Mouse (Mus musculus) forebrain, embryonic 10.5 days (tissue): ENCODE results near the gene Krt15. TPM values are rescaled to one million over a fixed set of nuclear protein-coding genes. Genes with fewer than 3 reads are reported as not detected.

Experiments
- DNase-seq: peaks from one replicate; pipeline ENCODE4 v3.0.0-alpha.2; 2017; ENCODE audit warnings: low spot score; ENCODE audit errors: extremely low spot score
- H3K27ac ChIP-seq: fragments of 300-500 bp; sonication (generic); 2 replicates; pipeline ENCODE4 v1.5.1; 2016; ENCODE audit warnings: mild to moderate bottlenecking
- H3K27me3 ChIP-seq: fragments of 300-500 bp; sonication (generic); 2 replicates; pipeline ENCODE4 v1.6.1; 2016; ENCODE audit warnings: mild to moderate bottlenecking; ENCODE audit not compliant: poor library complexity, severe bottlenecking
- H3K36me3 ChIP-seq: fragments of 300-500 bp; sonication (generic); replicated peaks from 2 replicates; pipeline ENCODE4 v1.6.1; 2016; ENCODE audit warnings: mild to moderate bottlenecking, moderate library complexity
- H3K4me1 ChIP-seq: fragments of 300-500 bp; sonication (generic); 2 replicates; pipeline ENCODE4 v1.6.1; 2016
- H3K4me3 ChIP-seq: fragments of 300-500 bp; sonication (generic); 2 replicates; pipeline ENCODE4 v1.5.1; 2016; ENCODE audit warnings: mild to moderate bottlenecking, moderate library complexity
- H3K9me3 ChIP-seq: fragments of 300-500 bp; sonication (generic); 2 replicates; pipeline ENCODE4 v1.6.1; 2016; ENCODE audit warnings: mild to moderate bottlenecking, moderate library complexity
- WGBS: fragments of 180-500 bp; shearing (Covaris S2); methylation state at CpG from one replicate; pipeline ENCODE4 v1.1.7; 2016; 5-methylcytosine and 5-hydroxymethylcytosine counted together
- polyA plus RNA-seq: library from polyadenylated mRNA; unstranded; fragments of >200 nt; fragmentation: Nextera tagmentation; extraction: Ambion mirVana; gene quantifications from 2 replicates; pipeline ENCODE4 v1.2.1, GENCODE M21; 2016

The Krt15 gene
- 0.55 and 0.77 TPM in 2 replicates for polyA plus RNA-seq

DNA sequence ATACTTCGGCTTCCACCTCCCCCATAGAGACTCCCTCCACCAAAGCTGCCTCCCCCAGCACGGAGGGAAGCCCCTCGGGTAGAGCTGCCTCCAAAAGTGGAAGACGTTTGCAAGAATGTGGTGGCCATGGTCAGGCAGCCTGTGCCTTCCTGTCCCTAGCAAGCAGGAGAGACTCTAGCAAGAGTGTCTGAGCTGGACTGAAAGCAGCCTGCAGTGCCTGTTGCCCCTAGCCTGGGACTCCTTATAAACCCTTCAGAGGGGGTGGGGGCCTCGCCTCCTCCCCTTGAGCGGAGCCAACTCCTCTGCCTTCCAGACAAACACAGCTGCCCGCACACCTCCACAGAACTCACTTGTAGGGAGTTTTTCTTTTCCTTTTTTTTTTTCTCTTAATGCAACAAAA, at the start of gene Krt15:
TSS of gene Krt15 (minus strand) at position 198 of the 400 bp plus-strand sequence.
- Histone ChIP-seq H3K27ac (no peak within 1 kb of the TSS), H3K4me3 (no peak within 1 kb of the TSS), H3K9me3 (no peaks in the 10 kb centered on the region), H3K27me3 (no peaks in the 10 kb centered on the region; the same call in 1 of the 2 replicates), H3K36me3 (no peaks in the 10 kb centered on the region), H3K4me1 (peaks cover 44% of the 10 kb centered on the region)
- DNase-seq: no peak
- 68% methylated on average over 7 of the region's 7 CpGs for WGBS

DNA sequence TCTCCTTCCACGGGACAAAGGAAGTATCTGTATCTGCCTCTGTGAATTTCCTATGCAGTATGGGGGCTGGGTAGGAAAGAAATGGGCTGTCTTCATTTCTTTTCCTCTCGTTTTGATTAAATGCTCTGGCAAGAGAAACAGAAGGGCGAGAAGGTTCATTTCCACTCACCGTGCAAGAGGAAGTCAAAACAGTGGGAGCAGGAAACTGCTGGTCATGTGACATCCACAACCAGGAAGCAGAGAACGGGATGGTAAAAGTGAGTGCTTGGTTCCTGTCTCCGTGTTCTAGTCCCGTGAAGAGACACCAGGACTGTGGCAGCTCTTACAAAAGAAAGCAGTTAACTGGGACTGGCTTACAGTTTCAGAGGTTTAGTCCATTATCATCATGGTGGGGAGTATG, 46.0 kb upstream of the Krt15 start:
- no peak overlapping the region for H3K4me3 ChIP-seq
- 84% methylated on average over 7 of the region's 7 CpGs for WGBS
- no peak overlapping the region for H3K27ac ChIP-seq
- no peaks in the 10 kb centered on the region for H3K36me3 ChIP-seq
- H3K9me3 ChIP-seq: no peaks in the 10 kb centered on the region
- no peaks in the 10 kb centered on the region for H3K27me3 ChIP-seq
- no peaks in the 10 kb centered on the region for H3K4me1 ChIP-seq
- DNase-seq: no peak

DNA sequence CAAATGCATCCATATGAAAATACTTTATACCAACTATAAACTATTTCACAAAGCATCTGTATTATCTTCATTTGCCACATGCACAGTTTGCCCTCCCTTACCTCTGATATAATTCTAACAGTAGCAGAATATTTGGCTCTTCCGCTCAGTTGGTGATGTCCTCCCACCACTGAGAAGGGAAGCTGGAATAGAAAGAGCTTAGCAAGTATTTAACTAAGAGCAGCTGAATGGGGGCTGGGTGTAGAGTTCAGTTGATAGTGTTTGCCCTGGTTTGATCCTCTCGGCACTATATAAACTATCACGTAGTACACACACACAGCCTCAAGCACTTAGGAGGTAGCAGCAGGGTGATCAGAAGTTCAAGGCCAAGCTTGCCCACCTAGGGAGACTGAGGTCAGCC, 43.5 kb upstream of the Krt15 start:
- no peak overlapping the region for H3K4me3 ChIP-seq
- no peaks in the 10 kb centered on the region for H3K36me3 ChIP-seq
- 90% methylated on average over 3 of the region's 3 CpGs for WGBS
- no peak overlapping the region for H3K27ac ChIP-seq
- H3K4me1 ChIP-seq: no peaks in the 10 kb centered on the region
- no peak for DNase-seq
- no peaks in the 10 kb centered on the region for H3K27me3 ChIP-seq
- no peaks in the 10 kb centered on the region for H3K9me3 ChIP-seq

DNA sequence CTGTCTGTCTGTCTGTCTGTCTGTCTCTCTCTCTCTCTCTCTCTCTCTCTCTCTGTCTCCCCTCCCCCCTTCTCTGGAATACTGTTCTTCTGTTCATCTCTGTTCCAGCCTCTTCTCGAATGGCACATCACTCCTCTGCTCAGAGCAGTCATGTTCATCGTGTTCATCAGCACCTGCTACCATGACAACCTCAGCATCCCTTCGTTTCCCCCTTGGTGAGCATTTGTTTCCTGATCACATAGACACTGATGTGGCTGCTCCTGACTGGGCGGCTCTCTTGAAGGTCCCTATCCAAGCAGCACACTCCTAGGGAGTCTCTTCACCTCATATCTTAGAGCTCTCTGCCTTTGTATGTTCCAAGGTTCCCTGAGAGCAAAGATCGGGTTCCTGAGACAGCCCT, 42.6 kb upstream of the Krt15 start:
- Histone ChIP-seq H3K4me1 (no peaks in the 10 kb centered on the region), H3K9me3 (no peaks in the 10 kb centered on the region), H3K27me3 (no peaks in the 10 kb centered on the region), H3K4me3 (no peak overlapping the region), H3K36me3 (no peaks in the 10 kb centered on the region), H3K27ac (no peak overlapping the region)
- DNase-seq: no peak
- WGBS: 80% methylated on average over 5 of the region's 5 CpGs

DNA sequence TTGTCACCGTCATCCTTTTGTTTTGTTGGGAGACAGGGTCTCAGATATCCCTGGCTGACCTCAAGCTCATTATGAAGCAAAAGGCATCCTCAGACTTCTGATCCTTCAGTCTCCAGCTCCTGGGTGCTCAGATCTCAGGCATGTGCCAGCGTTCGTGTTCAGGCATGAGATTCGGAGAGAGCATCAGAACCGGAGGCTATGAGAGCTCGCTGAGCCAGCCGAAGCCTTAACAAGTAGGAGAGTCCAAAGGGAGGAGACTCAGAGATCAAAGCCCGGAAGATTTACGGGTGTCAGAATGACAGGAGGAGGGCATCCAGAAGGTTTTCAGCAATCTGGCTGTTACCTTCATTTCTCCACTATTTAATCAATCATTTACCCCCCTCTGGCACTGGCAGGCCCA, 41.1 kb upstream of the Krt15 start:
- no peak for DNase-seq
- H3K9me3 ChIP-seq: no peaks in the 10 kb centered on the region
- H3K4me3 ChIP-seq: no peak overlapping the region
- no peak overlapping the region for H3K27ac ChIP-seq
- no peaks in the 10 kb centered on the region for H3K27me3 ChIP-seq
- H3K4me1 ChIP-seq: no peaks in the 10 kb centered on the region
- WGBS: 89% methylated on average over 9 of the region's 9 CpGs
- H3K36me3 ChIP-seq: no peaks in the 10 kb centered on the region

DNA sequence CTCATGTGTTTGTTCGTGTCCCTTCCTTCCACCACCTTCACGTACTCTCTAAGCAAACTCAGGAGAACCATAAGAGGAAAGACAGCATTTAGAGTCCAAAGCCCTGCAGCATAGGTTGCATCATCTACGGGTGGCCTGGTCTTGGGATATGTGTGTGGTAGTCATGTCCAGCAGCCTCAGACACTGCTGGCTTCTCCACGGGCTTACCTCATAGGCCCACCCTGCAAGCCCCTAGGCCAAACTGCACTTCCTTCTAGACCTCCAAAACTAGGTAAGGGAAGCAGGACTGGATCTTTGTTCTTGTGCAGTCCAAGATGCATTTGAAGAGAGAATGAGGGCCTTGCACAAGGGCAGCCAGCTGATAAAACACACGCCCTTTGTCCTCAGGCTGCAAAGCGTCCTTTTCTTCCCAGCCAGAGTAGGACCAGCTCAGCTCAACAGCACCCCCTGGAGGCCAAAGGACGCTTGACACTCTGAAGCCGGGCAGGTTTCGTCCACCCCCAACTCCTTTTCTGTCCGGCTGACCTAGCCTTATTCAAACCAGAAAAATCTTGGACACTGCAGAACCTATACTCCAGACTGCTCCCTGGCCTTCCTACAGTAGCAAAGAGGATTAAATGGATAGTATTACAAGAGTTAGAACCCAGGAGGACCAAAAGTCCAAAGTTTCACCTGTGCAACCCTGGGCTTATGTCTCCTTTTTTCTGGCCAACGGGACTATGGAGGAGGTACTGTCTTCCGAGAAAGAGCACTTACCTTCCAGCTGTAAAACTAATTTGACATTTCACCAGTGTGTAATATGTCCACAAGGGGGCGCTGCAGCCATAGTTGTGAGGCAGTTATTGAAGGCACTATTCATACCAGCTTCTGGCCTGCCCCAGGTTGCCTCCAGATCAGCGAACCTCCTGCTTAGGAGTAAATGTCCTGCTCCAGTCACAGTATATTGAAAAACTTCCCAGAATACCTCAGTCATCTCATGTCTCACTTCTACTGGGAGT, 33.3 kb upstream of the Krt15 start:
- Histone ChIP-seq H3K27me3 (no peaks in the 10 kb centered on the region), H3K36me3 (no peaks in the 10 kb centered on the region), H3K9me3 (no peaks in the 10 kb centered on the region), H3K4me1 (peaks cover 8% of the 10 kb centered on the region), H3K4me3 (no peak overlapping the region), H3K27ac (peak overlapping the region; percentile 76)
- DNase-seq: peak; percentile 84
- 36% methylated on average over 14 of the region's 14 CpGs for WGBS

DNA sequence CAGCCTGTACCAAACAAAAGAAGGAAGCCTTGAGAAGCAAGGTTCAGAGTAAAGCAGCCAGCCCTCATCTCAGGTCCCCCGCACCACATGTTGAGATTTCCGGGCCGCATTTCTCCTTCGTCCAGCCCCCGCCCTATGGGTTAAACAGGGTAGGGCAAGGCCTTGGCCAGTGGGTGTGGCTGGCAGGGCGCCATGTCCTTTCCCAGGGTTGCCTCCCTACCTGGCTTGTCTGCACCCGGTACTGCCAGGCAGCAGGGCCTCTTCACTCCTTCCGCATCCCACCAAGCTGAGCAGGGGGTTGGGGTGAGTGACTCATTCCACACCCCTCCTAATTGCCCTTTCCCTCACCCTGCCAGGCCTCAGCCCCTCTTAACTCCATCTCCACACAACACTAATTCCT, 32.3 kb upstream of the Krt15 start:
- Histone ChIP-seq H3K36me3 (no peaks in the 10 kb centered on the region), H3K27me3 (no peaks in the 10 kb centered on the region), H3K4me3 (no peak overlapping the region), H3K27ac (peak overlapping the region; percentile 9; the same call in 1 of the 2 replicates), H3K9me3 (no peaks in the 10 kb centered on the region), H3K4me1 (peaks cover 8% of the 10 kb centered on the region)
- 87% methylated on average over 8 of the region's 8 CpGs for WGBS
- no peak for DNase-seq

DNA sequence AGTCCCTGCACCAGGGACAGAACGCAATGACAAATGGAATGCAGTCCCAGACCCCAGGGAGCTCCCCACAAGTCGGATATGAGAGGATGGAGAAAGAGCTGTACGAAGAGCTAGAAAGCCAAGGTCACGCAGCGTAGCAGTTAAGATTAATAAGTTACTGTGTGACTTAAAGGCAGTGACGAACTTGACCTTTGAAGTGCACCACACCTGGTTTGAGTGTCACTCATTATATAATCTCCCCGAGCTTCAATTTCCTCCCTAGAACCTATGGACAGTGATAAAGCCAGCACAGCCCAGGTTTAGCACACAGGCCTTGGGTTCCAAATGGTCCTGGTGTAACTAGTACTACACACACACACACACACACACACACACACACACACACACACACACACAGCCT, 28.7 kb upstream of the Krt15 start:
- WGBS: 67% methylated on average over 7 of the region's 7 CpGs
- no peaks in the 10 kb centered on the region for H3K36me3 ChIP-seq
- H3K27me3 ChIP-seq: no peaks in the 10 kb centered on the region
- H3K27ac ChIP-seq: no peak overlapping the region
- no peak overlapping the region for H3K4me3 ChIP-seq
- DNase-seq: no peak
- H3K9me3 ChIP-seq: no peaks in the 10 kb centered on the region
- H3K4me1 ChIP-seq: peaks cover 8% of the 10 kb centered on the region

DNA sequence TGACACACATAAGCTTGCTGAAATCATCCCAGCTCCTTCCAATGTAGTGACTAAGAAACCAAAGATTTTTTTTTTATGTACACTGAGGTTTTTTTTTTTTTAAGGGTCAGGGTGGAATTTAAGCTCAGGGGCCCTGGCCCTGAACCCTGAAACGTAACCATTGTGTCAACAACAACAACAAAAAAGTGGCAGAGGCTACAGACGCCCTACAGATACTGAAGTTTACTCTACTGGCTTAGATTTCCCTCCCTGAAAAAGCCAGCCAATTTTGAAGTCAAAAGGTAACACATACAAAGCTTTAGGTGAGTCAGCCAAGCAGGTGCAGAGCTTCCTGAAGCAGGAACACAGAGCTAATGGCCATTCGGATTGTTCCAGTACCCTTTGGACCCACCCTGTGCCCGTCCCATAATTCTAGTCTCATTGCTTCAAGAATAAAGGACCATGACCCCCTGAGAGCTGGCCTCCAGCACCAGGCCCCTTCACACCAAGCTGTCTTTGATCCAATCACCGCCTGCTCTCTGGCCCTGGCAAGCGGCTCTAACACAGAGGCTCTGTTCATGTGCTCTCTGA, 22.3 kb upstream of the Krt15 start:
- Histone ChIP-seq H3K9me3 (no peaks in the 10 kb centered on the region), H3K27ac (no peak overlapping the region), H3K4me3 (no peak overlapping the region), H3K36me3 (no peaks in the 10 kb centered on the region), H3K4me1 (no peaks in the 10 kb centered on the region), H3K27me3 (no peaks in the 10 kb centered on the region)
- 71% methylated on average over 6 of the region's 6 CpGs for WGBS
- no peak for DNase-seq

DNA sequence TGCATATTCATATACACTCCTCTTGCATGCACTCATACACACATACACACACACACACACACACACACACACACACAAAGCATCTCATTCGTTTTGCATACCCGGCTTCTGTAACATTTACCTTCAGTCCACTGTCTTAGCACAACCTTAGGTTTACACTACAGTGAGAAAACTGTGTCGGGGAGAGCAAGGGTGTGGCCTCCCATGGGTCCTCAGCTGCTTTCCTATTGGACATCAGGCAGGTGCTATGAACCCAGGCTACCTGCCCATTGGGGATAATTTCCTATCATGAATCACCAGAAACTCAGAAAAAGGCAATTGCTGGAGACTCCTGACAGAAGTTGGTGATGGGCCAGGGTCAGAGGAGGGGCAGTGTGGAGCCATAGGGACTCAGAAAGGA, 21.6 kb upstream of the Krt15 start:
- Histone ChIP-seq H3K9me3 (no peaks in the 10 kb centered on the region), H3K27ac (no peak overlapping the region), H3K4me3 (no peak overlapping the region), H3K4me1 (no peaks in the 10 kb centered on the region), H3K36me3 (no peaks in the 10 kb centered on the region), H3K27me3 (no peaks in the 10 kb centered on the region)
- no peak for DNase-seq
- 81% methylated on average over 3 of the region's 3 CpGs for whole genome bisulfite sequencing

DNA sequence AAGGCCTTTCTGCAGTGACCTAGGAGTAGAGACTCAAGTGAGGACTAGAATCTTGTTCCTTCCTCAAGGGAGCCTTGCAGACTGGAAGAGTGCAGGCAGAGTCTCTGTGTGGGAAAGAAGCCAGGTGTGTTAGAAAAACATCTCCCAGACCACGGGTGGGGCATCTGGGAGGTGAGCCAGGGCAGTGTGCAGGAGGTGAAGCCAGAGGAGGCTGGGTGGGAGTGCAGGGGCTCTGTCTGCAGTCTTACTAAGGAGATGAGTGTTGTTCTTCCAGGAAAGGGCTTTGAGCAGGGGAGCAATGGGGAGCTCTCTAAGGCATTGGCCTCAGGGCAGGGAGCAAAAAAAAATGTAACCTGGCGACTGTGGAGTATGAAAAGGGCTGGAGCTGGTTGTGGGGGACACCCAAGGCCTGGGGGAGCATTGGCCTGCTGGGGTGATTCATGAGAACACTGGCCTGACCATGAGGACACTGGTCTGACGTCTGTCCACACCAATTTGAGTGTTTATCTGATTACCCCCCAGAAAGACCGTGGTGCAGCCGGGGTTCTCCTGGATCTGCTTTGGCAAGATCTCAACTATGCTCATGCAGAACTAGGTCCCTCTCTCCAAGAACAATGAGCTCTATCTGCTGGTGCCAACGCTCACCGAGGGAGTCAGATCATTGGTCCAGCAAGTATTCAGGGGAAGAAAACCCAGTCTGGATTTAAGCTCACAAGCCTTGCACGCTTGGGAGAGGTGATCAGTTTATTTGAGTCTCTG, 19.9 kb upstream of the Krt15 start:
- Histone ChIP-seq H3K36me3 (no peaks in the 10 kb centered on the region), H3K4me1 (no peaks in the 10 kb centered on the region), H3K27ac (no peak overlapping the region), H3K27me3 (no peaks in the 10 kb centered on the region), H3K9me3 (no peaks in the 10 kb centered on the region), H3K4me3 (no peak overlapping the region)
- 73% methylated on average over 8 of the region's 8 CpGs for WGBS
- DNase-seq: no peak

DNA sequence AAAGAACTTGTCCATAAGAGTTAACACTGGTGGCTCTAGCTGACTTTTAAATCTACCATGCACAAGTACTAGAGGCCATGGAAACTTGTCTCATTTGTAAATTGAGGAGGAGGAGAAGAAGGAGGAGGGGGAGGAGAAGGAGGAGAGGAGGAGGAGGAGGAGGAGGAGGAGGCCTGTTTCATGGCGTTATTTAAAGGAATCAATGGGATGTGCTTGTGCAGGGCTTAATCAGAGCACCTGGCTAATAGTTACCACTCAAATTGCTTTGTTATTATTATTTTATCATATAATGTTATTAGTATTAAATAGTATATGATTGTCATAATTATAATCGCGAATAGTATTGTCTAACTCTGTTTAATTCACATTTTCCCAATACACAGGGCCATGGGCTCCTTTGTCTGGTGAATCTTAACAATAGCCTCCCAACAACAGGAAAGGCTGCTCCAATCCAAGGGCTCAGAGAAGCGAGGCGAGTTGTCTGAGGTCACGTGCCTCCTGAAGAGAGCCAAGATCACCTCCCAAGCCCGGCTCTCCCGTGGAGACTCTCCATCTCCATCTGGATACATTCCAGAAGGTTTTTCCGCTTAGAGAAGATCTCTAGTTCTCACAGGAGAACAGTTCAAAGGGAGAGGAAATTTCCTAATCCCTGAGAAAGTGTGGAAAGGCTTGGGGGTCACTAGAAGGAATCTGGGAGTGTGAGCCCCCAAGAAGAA, 13.0 kb upstream of the Krt15 start, which contains the start of gene Krt19:
TSS of gene Krt19 (minus strand) at position 51 of the 716 bp plus-strand sequence.
- no peak for DNase-seq
- H3K27ac ChIP-seq: no peak within 1 kb of the TSS
- H3K36me3 ChIP-seq: no peaks in the 10 kb centered on the region
- WGBS: 57% methylated on average over 9 of the region's 9 CpGs
- peaks cover 18% of the 10 kb centered on the region for H3K4me1 ChIP-seq
- no peak within 1 kb of the TSS for H3K4me3 ChIP-seq
- no peaks in the 10 kb centered on the region for H3K9me3 ChIP-seq
- H3K27me3 ChIP-seq: peaks cover 40% of the 10 kb centered on the region
